Mouse (Mus musculus) heart, embryonic 13.5 days (tissue): Measurements from ENCODE around the gene Unc13a. TPM values are rescaled to one million over a fixed set of nuclear protein-coding genes. Genes with fewer than 3 reads are reported as not detected.
A peak's percentile ranks its signal among the peaks of the same experiment; 100 is the strongest.

Source experiments
- ATAC-seq: fragments of 200-750 bp; cut with Nextera tagmentation; 2 replicates; pipeline ENCODE4 v1.8.0; 2017; ENCODE audit warnings: moderate TSS enrichment; ENCODE audit not compliant: insufficient number of reproducible peaks, low FRiP score, low TSS enrichment; ENCODE audit errors: extremely low read depth
- H3K27ac ChIP-seq: fragments of 300-500 bp; sonication (generic); replicated peaks from 2 replicates; pipeline ENCODE4 v1.5.1; 2015; ENCODE audit warnings: moderate library complexity, mild to moderate bottlenecking, inconsistent platforms
- H3K27me3 ChIP-seq: fragments of 300-500 bp; sonication (generic); replicated peaks from 2 replicates; pipeline ENCODE4 v1.6.1; 2015; ENCODE audit warnings: mild to moderate bottlenecking, inconsistent platforms
- H3K36me3 ChIP-seq: fragments of 300-500 bp; sonication (generic); 2 replicates; pipeline ENCODE4 v1.6.1; 2015; ENCODE audit warnings: mild to moderate bottlenecking, inconsistent platforms
- H3K4me1 ChIP-seq: fragments of 300-500 bp; sonication (generic); 2 replicates; pipeline ENCODE4 v1.6.1; 2015; ENCODE audit warnings: inconsistent platforms
- H3K4me2 ChIP-seq: fragments of 300-500 bp; sonication (generic); 2 replicates; pipeline ENCODE4 v1.6.1; 2015; ENCODE audit warnings: inconsistent platforms, mild to moderate bottlenecking, moderate library complexity
- H3K4me3 ChIP-seq: fragments of 300-500 bp; sonication (generic); 2 replicates; pipeline ENCODE4 v1.5.1; 2015; ENCODE audit warnings: moderate library complexity, mild to moderate bottlenecking, inconsistent platforms
- H3K9ac ChIP-seq: fragments of 300-500 bp; sonication (generic); 2 replicates; pipeline ENCODE4 v1.6.1; 2015; ENCODE audit warnings: inconsistent platforms, mild to moderate bottlenecking, moderate library complexity
- H3K9me3 ChIP-seq: fragments of 300-500 bp; sonication (generic); 2 replicates; pipeline ENCODE4 v1.6.1; 2016; ENCODE audit warnings: inconsistent platforms
- WGBS: fragments of 180-500 bp; shearing (Covaris S2); methylation state at CpG from one replicate; pipeline ENCODE4 v1.1.7; 2015; ENCODE audit warnings: mixed read lengths; 5-methylcytosine and 5-hydroxymethylcytosine counted together
- polyA plus RNA-seq: library from polyadenylated mRNA; unstranded; fragments of >200 nt; fragmentation: Nextera tagmentation; extraction: Ambion mirVana; gene quantifications from 2 replicates; pipeline ENCODE4 v1.2.1, GENCODE M21; 2015

Gene Unc13a
- polyA plus RNA-seq, 1 experiment from 2014 or later: 0.40 TPM

DNA sequence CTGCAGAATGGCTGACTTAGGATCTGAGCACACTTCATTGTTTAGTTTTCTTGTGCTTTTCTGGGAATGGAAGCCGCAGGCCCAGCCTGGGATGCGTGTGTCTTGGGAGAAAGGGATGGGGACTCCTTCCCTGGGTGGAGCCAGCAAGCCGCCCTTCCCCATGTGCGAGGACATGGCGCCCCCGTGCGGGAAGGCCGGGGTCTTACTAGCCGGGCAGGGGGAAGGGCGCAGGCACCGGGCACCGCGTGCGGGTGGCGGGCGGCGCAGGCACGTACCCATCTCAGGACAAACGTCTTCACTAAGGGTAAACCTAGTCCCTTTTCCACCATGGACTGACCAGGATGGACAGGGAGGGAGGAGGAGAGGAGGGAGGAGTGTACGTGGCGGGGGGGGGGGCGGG lies 38.4 kb downstream of the Unc13a start:
- H3K9ac ChIP-seq: no peak overlapping the region
- H3K4me2 ChIP-seq: no peak overlapping the region
- H3K27me3 ChIP-seq: peaks cover 69% of the 10 kb centered on the region
- no peak overlapping the region for H3K27ac ChIP-seq
- no peak overlapping the region for H3K4me3 ChIP-seq
- WGBS: 13% methylated on average over 19 of the region's 22 CpGs
- no peaks in the 10 kb centered on the region for H3K36me3 ChIP-seq
- peaks cover 26% of the 10 kb centered on the region for H3K4me1 ChIP-seq
- ATAC-seq: no peak
- H3K9me3 ChIP-seq: peaks cover 15% of the 10 kb centered on the region

DNA sequence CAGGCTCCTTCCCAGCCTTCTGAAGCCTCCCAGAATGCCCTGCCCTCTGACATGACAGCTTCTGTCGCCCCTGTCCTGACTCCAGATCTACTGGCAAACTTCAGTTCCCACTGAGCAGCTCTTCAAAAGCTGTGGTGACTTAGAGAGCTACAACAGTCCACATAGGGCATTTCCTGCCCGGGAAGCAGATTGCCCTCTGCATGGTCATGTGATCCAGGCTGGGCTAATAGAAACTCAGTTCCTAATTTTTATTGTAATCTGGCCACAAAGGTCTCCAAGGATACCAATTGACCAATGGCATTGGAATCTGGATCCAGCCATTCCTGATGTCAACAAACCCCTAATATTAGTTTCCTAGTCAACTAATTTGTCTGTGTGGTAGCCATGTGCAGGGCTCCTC lies 39.7 kb downstream of the Unc13a start:
- 57% methylated on average over 2 of the region's 2 CpGs for WGBS

DNA sequence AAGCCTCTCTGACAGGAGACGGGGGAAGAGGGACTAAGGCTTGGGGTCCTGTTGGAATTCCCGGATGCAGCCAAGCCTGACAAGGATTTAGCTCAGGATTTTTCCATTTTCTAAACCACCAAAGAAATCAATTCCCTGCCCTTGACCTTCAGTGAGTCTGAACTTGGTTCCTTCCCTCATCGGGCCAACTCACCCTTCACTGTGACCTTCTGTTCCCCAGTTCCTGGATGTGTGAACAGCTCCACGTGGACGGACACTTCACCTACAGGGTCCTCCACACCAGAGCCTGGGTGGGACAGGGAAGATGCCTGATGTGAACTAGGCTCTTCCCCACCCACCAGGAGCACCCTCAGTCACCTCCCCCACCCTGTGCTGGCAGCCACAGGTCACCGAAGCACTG lies 40.8 kb downstream of the Unc13a start:
- ATAC-seq: no peak
- no peak overlapping the region for H3K4me3 ChIP-seq
- H3K4me1 ChIP-seq: peaks cover 38% of the 10 kb centered on the region
- 80% methylated on average over 6 of the region's 6 CpGs for WGBS
- no peak overlapping the region for H3K27ac ChIP-seq
- H3K27me3 ChIP-seq: peaks cover 64% of the 10 kb centered on the region
- H3K4me2 ChIP-seq: no peak overlapping the region
- H3K9me3 ChIP-seq: peaks cover 15% of the 10 kb centered on the region
- H3K36me3 ChIP-seq: peaks cover 7% of the 10 kb centered on the region
- H3K9ac ChIP-seq: no peak overlapping the region

More for the DNA sequence above, 39.7 kb downstream of the Unc13a start:
- Histone ChIP-seq H3K4me2 (no peak overlapping the region), H3K9me3 (peaks cover 15% of the 10 kb centered on the region), H3K27me3 (peaks cover 69% of the 10 kb centered on the region), H3K27ac (no peak overlapping the region), H3K4me3 (no peak overlapping the region), H3K9ac (no peak overlapping the region), H3K4me1 (peaks cover 38% of the 10 kb centered on the region), H3K36me3 (no peaks in the 10 kb centered on the region)
- ATAC-seq: no peak

DNA sequence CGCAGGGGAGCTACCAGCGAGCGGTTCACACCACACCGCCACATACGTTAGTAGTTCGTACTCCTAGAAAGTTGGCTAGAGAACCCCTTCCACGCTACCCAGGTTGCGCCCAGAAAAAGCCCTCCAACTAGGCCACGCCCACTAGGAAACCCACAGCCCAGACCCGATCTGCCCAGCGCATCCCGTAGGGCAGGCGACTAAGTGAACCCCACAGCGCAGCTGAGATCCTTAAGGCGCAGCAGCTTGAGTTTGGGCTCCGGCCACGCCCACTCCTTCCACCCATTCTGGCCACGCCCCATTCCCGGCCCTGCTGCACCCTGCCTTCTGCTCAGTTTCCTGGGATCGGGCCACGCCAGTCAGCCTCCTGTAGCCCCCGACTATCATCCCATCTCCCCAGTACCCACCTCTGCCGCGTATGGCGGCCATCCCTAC lies 41.8 kb downstream of the Unc13a start:
- peak overlapping the region; percentile 91 for H3K4me2 ChIP-seq
- H3K9me3 ChIP-seq: peaks cover 15% of the 10 kb centered on the region
- 0 out of 2 replicates have a peak, but pooled peaks have one; percentile 0 for ATAC-seq
- H3K4me1 ChIP-seq: peaks cover 38% of the 10 kb centered on the region
- peaks cover 55% of the 10 kb centered on the region for H3K27me3 ChIP-seq
- no peak overlapping the region for H3K27ac ChIP-seq
- 6% methylated on average over 25 of the region's 25 CpGs for WGBS
- peak overlapping the region; percentile 80 for H3K9ac ChIP-seq
- peaks cover 17% of the 10 kb centered on the region for H3K36me3 ChIP-seq
- H3K4me3 ChIP-seq: peak overlapping the region; percentile 57

DNA sequence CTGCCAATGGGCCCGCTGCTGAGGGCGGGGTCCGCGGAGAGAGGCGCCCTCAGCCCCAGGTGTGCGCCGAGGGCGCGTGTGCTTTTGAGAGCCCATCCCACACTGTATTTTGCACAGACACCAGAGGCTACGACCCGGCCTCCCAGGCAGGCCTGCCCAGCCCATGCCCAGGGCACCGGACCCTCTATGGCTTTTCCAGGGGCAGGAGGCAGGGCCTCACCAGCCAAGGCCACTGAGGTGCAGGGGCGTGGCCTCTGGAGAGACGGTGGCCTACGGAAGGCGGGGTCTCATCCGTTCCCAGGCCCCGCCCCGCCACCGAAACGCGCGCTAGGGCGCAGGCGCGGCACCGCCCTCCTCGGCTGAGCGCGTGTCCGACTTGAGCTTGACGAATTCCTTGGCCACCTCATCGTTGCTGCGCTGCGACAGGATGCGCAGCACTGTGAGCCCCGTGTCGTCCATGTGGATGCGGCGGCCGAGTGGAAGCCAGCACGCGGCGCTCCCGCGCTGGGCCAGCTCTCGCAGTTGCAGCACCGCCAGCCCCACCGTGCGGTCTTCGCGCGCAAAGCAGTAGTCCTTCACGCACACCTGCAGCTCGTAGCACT lies 42.4 kb downstream of the Unc13a start:
- peaks cover 34% of the 10 kb centered on the region for H3K4me1 ChIP-seq
- H3K4me2 ChIP-seq: peak overlapping the region; percentile 91
- peaks cover 49% of the 10 kb centered on the region for H3K27me3 ChIP-seq
- peak overlapping the region; percentile 80 for H3K9ac ChIP-seq
- H3K27ac ChIP-seq: peak overlapping the region; percentile 82
- H3K36me3 ChIP-seq: peaks cover 23% of the 10 kb centered on the region
- H3K4me3 ChIP-seq: peak overlapping the region; percentile 57
- ATAC-seq: peak; percentile 70
- WGBS: 2% methylated on average over 55 of the region's 55 CpGs
- peaks cover 15% of the 10 kb centered on the region for H3K9me3 ChIP-seq

DNA sequence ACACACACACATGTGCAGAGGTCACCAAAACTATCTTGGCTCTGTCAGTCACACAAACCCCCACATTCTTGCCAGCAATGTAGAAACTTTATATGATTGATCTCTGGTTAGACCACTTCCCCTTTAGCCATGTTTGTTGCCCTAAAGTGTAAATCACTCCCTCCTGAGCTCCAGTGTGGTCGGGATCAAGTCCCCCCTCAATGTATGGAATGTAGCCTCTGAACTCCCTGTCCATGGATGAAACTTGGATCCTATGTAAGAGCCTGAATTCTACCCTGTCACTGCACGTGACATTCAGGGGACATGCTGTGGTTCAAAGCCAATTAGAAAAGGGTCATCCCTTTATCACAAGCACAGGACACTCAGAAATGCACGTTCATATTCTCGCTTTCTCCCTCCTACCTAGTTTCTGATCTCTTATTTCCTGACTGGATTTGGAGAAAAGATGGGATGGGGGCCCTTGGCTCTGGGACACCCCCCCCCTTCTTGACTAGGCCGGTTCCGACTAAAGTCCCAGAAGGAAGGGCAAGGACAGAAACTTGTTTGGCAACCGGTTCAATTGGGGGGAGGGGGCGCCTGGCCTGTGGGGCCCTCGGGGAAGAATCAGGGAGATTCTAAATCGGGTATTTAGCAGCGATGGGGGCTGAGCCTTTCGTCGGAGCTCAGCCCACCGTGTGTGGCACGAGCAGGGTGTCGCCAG lies 43.0 kb downstream of the Unc13a start:
- H3K36me3 ChIP-seq: peaks cover 30% of the 10 kb centered on the region
- H3K9ac ChIP-seq: peak overlapping the region; percentile 80
- ATAC-seq: no peak
- WGBS: 8% methylated on average over 16 of the region's 16 CpGs
- H3K4me1 ChIP-seq: peaks cover 30% of the 10 kb centered on the region
- peak overlapping the region; percentile 91 for H3K4me2 ChIP-seq
- peaks cover 17% of the 10 kb centered on the region for H3K9me3 ChIP-seq
- H3K27me3 ChIP-seq: peaks cover 42% of the 10 kb centered on the region
- peak overlapping the region; percentile 82 for H3K27ac ChIP-seq
- peak overlapping the region; percentile 57 for H3K4me3 ChIP-seq

DNA sequence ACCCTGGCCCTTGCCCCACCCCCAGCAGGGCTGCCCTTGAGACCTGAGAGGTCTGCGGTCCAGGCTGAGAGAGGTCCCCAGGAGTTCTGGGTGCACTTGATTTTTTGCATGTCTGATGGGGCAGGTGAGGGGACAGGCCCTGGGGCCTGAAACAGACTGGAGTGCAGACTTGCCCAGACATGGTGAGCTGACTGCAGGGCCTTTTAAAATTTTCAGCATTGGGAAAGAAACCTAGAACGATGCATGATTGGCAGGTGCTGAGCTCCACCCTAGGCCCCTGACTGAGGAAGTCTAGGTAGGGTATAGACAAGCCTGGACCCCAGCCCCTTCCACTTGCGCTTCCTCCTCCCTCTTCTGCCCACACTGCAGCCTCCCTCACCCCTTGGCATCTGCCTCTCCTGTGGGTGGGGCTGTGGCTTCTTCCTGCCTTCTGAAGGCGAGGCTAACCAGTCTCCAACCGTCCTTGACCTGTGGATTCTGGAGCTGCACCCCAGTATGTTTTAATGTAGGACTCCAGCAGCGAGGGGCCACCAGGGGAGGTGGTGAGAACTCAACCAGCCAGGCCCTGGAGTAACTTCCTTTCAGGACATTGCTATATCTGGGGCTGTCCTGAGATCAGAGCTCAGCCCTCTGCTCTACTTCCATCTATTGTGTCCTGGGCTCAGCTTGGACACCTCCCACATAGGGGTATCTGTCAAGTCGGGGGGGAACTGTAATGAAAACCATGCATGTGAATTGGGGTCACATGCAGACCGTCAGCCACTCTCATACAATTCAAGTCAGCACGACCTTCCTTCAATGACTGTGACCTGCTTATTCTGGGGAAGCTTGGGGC lies 44.1 kb downstream of the Unc13a start:
- Histone ChIP-seq H3K4me2 (peak overlapping the region; percentile 13), H3K9me3 (peaks cover 20% of the 10 kb centered on the region), H3K27me3 (peaks cover 32% of the 10 kb centered on the region), H3K27ac (peak overlapping the region; percentile 82), H3K4me1 (peaks cover 30% of the 10 kb centered on the region), H3K4me3 (no peak overlapping the region), H3K36me3 (peaks cover 40% of the 10 kb centered on the region), H3K9ac (peak overlapping the region; percentile 50; the same call in 1 of the 2 replicates)
- WGBS: 46% methylated on average over 9 of the region's 9 CpGs
- ATAC-seq: no peak

DNA sequence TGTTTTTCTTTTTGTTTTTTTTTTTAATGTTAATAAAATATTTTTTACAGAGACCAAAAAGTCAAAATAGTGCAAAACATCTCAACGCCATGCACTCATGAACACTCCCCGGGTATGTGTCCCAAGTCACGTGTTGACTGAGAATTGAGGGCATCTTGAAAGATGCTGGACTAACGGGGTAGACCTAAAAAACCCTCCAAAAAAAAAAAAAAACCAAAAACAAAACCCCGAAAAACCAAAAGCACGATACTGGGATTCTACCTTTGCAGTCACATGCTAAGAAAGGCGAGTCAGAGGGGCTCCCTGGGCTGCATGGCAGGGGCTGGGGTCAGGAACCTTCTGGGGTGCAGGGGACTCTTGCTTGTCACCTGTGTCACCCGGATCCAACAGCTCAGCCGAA lies 44.8 kb downstream of the Unc13a start:
- H3K9me3 ChIP-seq: peaks cover 23% of the 10 kb centered on the region
- H3K27me3 ChIP-seq: peaks cover 24% of the 10 kb centered on the region
- no peak overlapping the region for H3K9ac ChIP-seq
- H3K4me3 ChIP-seq: no peak overlapping the region
- H3K27ac ChIP-seq: peak overlapping the region; percentile 82
- no peak overlapping the region for H3K4me2 ChIP-seq
- peaks cover 48% of the 10 kb centered on the region for H3K36me3 ChIP-seq
- peaks cover 30% of the 10 kb centered on the region for H3K4me1 ChIP-seq
- ATAC-seq: no peak
- WGBS: 81% methylated on average over 9 of the region's 9 CpGs

DNA sequence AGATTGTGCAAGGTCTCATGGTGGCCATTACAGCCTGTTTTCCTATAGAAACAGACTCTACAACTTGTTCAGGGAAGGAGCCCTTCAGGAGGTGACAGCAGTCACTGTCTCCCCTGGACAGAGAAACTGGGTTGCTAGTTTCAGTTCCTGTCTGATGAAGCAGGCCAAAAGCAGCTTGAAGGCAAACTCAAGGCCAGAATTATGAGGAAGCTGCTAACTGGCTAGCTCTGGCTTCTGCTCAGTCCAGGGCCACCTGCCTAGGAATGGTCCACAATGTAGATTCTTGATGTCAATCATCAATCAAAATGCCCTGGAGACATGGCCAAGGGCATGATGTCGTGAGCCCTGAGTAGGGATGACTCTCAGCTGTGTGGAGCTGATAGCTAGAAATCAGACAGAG lies 46.5 kb downstream of the Unc13a start:
- ATAC-seq: no peak
- Histone ChIP-seq H3K27me3 (peaks cover 8% of the 10 kb centered on the region), H3K27ac (no peak overlapping the region), H3K4me1 (peaks cover 30% of the 10 kb centered on the region), H3K4me3 (no peak overlapping the region), H3K9ac (no peak overlapping the region), H3K4me2 (no peak overlapping the region), H3K36me3 (peaks cover 64% of the 10 kb centered on the region), H3K9me3 (peaks cover 27% of the 10 kb centered on the region)
- WGBS: 74% methylated on average over 1 of the region's 1 CpGs

DNA sequence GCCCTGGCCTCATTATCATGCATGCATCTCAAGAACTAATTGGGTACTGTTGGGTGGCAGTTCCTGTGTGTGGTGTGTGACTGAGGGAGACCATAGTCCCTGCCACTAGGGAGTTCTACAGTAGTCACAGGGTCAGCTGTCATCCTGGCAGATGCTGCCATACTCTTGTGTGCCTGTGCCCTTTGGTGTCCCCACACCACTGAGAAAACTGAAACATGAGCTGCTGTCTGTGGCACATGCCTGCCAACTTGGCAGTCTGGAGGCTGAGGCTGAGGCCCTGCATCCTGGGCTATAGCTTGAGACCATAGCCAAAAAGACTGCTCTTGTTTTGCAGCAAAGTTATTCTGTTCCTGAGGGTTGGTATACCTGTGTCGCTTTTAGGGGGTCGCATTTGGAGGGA lies 51.8 kb downstream of the Unc13a start:
- H3K27me3 ChIP-seq: no peaks in the 10 kb centered on the region
- H3K4me1 ChIP-seq: no peaks in the 10 kb centered on the region
- no peak for ATAC-seq
- H3K9ac ChIP-seq: no peak overlapping the region
- H3K4me2 ChIP-seq: no peak overlapping the region
- no peak overlapping the region for H3K27ac ChIP-seq
- WGBS: 87% methylated on average over 2 of the region's 2 CpGs
- H3K9me3 ChIP-seq: peaks cover 23% of the 10 kb centered on the region
- no peak overlapping the region for H3K4me3 ChIP-seq
- peaks cover 100% of the 10 kb centered on the region for H3K36me3 ChIP-seq

DNA sequence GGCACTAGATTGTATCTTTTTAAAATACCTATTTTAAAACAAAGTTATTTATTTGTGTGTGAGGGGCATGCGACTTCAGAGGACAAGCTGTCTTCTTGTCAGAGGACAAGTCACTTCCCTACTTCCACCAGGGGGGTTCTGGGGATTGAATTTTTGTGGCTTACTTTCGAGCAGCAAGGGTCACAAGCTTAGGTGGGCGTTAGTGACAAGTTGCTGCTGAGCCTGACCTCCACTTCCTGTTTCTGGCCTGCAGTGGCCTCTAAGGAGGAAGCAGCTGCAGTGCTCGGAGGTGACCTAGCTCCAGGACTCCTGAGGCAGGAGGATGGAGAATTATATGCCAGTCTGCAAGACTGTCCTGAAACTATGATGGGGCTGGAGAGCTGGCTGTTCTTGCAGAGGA lies 58.1 kb downstream of the Unc13a start:
- H3K36me3 ChIP-seq: peaks cover 60% of the 10 kb centered on the region
- WGBS: 43% methylated on average over 4 of the region's 4 CpGs

More for the DNA sequence above, 58.1 kb downstream of the Unc13a start:
- H3K4me3 ChIP-seq: no peak overlapping the region
- H3K4me2 ChIP-seq: no peak overlapping the region
- H3K27me3 ChIP-seq: no peaks in the 10 kb centered on the region
- peaks cover 26% of the 10 kb centered on the region for H3K4me1 ChIP-seq
- H3K9me3 ChIP-seq: no peaks in the 10 kb centered on the region
- H3K27ac ChIP-seq: no peak overlapping the region
- H3K9ac ChIP-seq: no peak overlapping the region
- ATAC-seq: no peak
